In genomic region chr13:17584804-17585203, GRCm38 (mm10) we compare ENCODE assay signal across 9 mouse cellular contexts.
DNase-seq lines count a peak whose midpoint lies in the region; ATAC-seq and TF ChIP-seq lines count a peak whose summit lies in the region.
"Had no signal": no experiment of that assay in that cellular context is flagged by ENCODE, and none has a peak within 500 bp of the region (broad histone marks: within the 10 kb centered on the region; RNA-seq: fewer than 3 reads in every experiment).

No protein-coding gene starts in this region.

- no peaks in the 10 kb centered on the region for H3K79me2 ChIP-seq in MEL (ENCODE audit: control insufficient read depth, insufficient read depth, low read length, poor library complexity)

- H3K4me1 ChIP-seq in MEL (ENCODE audit: control insufficient read depth in 1 of 2, insufficient read depth in 2 of 2, low read length in 2 of 2): no peaks in the 10 kb centered on the region
- H3K4me1 ChIP-seq in forebrain, embryonic 15.5 days: no peaks in the 10 kb centered on the region
- H3K4me1 ChIP-seq: embryonic facial prominence, embryonic 12.5 days had no signal

- H3K9ac ChIP-seq in MEL (ENCODE audit: control insufficient read depth, low read depth, low read length, poor library complexity, severe bottlenecking): no peak overlapping the region
- no peak overlapping the region for H3K9ac ChIP-seq in forebrain, embryonic 15.5 days (replicated peaks)
- H3K9ac ChIP-seq: embryonic facial prominence, embryonic 12.5 days had no signal

- H3K36me3 ChIP-seq in MEL (ENCODE audit: control insufficient read depth in 1 of 2, insufficient read depth in 2 of 2, low read length in 2 of 2): no peaks in the 10 kb centered on the region
- no peaks in the 10 kb centered on the region for H3K36me3 ChIP-seq in forebrain, embryonic 15.5 days
- H3K36me3 ChIP-seq: embryonic facial prominence, embryonic 12.5 days had no signal

- peak; percentile 14 for DNase-seq in kidney, adult 9 months
- DNase-seq in kidney, adult 18-20 months: no peak
- peak; percentile 38 for DNase-seq in A20 (ENCODE audit: low read depth, low spot score)
- DNase-seq in MEL (ENCODE audit: low read depth, low spot score): peak; percentile 30
- DNase-seq in urinary bladder, postnatal 4 days (ENCODE audit: low spot score in 2 of 2): no peak
- DNase-seq in gastrocnemius, postnatal 36 days: no peak

- TF ChIP-seq RAD21 in MEL (IDR thresholded peaks at IDR 0.05; ENCODE audit: low read depth, low read length): peak; percentile 42

- H3K27ac ChIP-seq in MEL (ENCODE audit: control insufficient read depth, low read depth, low read length): no peak overlapping the region
- H3K27ac ChIP-seq in forebrain, embryonic 15.5 days (replicated peaks): no peak overlapping the region
- H3K27ac ChIP-seq: embryonic facial prominence, embryonic 12.5 days had no signal

- no peak for TF ChIP-seq EP300 in MEL (IDR thresholded peaks at IDR 0.05; ENCODE audit: low read depth in 1 of 2, low read length in 2 of 2)

- intact Hi-C loops in gastrocnemius, postnatal 36 days (cut with DNase I): no loop called here

- 0 out of 2 replicates have a peak, but pooled peaks have one; percentile 48 for ATAC-seq in forebrain, embryonic 15.5 days (replicated peaks)
- ATAC-seq in megakaryocyte-erythroid progenitor cell, adult 5-6 weeks (replicated peaks; ENCODE audit: low FRiP score, low TSS enrichment, poor library complexity, severe bottlenecking): peak; percentile 85

- peak; percentile 23 to 55 (median 48); a peak in 5 of 6 replicates for TF ChIP-seq CTCF in MEL (IDR thresholded peaks at IDR 0.05 in 2 of 3, conservative IDR thresholded peaks at IDR 0.05 in 1 of 3; ENCODE audit: control insufficient read depth in 1 of 3, insufficient read depth in 1 of 3, low read depth in 2 of 3, low read length in 3 of 3, poor library complexity in 1 of 3, severe bottlenecking in 1 of 3)

- no peaks in the 10 kb centered on the region for H3K9me3 ChIP-seq in MEL (replicated peaks; ENCODE audit: insufficient read depth, low read length)
- H3K9me3 ChIP-seq in forebrain, embryonic 15.5 days: no peaks in the 10 kb centered on the region
- H3K9me3 ChIP-seq: embryonic facial prominence, embryonic 12.5 days had no signal

- TF ChIP-seq POLR2A in MEL (IDR thresholded peaks at IDR 0.05; ENCODE audit: control insufficient read depth in 1 of 2, insufficient read depth in 1 of 2, low read depth in 1 of 2, low read length in 2 of 2, poor library complexity in 1 of 2): no peak

- H3K4me2 ChIP-seq in forebrain, embryonic 15.5 days (replicated peaks): no peak overlapping the region
- H3K4me2 ChIP-seq: embryonic facial prominence, embryonic 12.5 days had no signal

- H3K4me3 ChIP-seq in MEL (ENCODE audit: control insufficient read depth in 1 of 2, insufficient read depth in 1 of 2, low read depth in 2 of 2, low read length in 2 of 2): no peak overlapping the region
- H3K4me3 ChIP-seq in forebrain, embryonic 15.5 days: no peak overlapping the region
- H3K4me3 ChIP-seq: embryonic facial prominence, embryonic 12.5 days had no signal

- H3K27me3 ChIP-seq in MEL (ENCODE audit: control insufficient read depth in 1 of 2, insufficient read depth in 2 of 2, low read length in 2 of 2): no peaks in the 10 kb centered on the region
- no peaks in the 10 kb centered on the region for H3K27me3 ChIP-seq in forebrain, embryonic 15.5 days
- H3K27me3 ChIP-seq: embryonic facial prominence, embryonic 12.5 days had no signal

TF ChIP-seq in MEL, 35 proteins besides CTCF, POLR2A, EP300 and RAD21:
- TF ChIP-seq MAZ (IDR thresholded peaks at IDR 0.05; ENCODE audit: low read depth, low read length) (no peak), SMC3 (IDR thresholded peaks at IDR 0.05; ENCODE audit: low read depth, low read length) (peak; percentile 55)

Comparison
In these comparisons a context has a peak if more than half of its experiments do, and no peak if none do; other contexts are left out.
1. DNase-seq: peak in kidney, adult 9 months (single experiment), A20 (single experiment) and MEL (single experiment); none in kidney, adult 18-20 months (single experiment), urinary bladder, postnatal 4 days (0 of 2) and gastrocnemius, postnatal 36 days (0 of 2).